Mouse (Mus musculus): Measurements from ENCODE around the gene Cep131.

DNA sequence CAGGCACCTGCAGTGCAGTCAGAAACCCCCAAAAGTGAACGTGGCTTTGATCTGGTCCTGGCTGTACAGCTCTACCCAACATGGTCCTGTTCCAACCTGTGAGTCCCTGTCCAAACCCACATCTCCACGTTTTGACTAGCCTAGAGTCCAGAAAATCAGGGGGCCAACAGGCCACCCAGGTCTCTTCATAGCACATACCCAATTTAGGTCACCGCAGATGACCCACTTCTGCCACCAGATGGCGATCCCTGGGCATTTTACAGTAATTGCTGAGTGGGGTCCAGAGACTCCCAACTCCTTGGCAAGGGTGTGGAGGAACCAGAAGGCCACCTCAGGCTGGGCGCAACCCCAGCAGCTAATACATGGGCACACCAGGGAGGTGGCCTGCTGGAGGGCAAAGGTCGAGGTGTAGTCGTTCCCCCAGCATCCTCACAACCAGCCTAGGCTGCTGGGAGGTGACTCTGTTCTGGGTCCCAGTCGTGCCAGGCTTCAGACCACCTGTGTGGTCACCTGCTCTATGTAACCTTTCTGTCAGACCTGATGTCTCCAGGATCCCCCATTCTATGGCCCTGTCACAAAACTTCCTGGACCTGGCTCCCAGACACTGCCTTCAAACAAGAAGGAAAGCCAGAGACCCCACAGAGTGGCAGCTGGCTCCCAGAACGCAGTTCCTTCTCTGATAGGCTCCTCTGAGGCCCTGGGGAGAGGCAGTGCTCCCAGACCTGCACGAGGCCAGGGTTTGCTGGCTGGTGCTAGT, 56.3 kb downstream of the Cep131 start:
- TF ChIP-seq POLR2A (IDR thresholded peaks at IDR 0.05; ENCODE audit: low read depth, low read length) (no peak), CTCF (conservative IDR thresholded peaks at IDR 0.05 in 1 of 2, IDR thresholded peaks at IDR 0.05 in 1 of 2; ENCODE audit: low read depth in 2 of 2, low read length in 2 of 2) (peak; percentile 57 to 91; a peak in 3 of 4 replicates), MAFK (IDR thresholded peaks at IDR 0.05; ENCODE audit: insufficient replicate concordance, low read length) (peak; percentile 73; the same call in 1 of the 2 replicates), USF1 (IDR thresholded peaks at IDR 0.05; ENCODE audit: low read depth, low read length) (no peak), EP300 (IDR thresholded peaks at IDR 0.05; ENCODE audit: low read length) (no peak), POLR2AphosphoS2 (IDR thresholded peaks at IDR 0.05; ENCODE audit: low read depth, low read length) (no peak), MYC (IDR thresholded peaks at IDR 0.05; ENCODE audit: low read depth, low read length) (0 out of 2 replicates have a peak, but pooled peaks have one; percentile 10), MAZ (IDR thresholded peaks at IDR 0.05; ENCODE audit: low read depth, low read length) (peak; percentile 31; the same call in 1 of the 2 replicates)

Measured in CH12.LX (cell line).